Mouse (Mus musculus) neural tube, embryonic 11.5 days (tissue): ENCODE measurements around the gene Hmcn2. TPM values are rescaled to one million over a fixed set of nuclear protein-coding genes. Genes with fewer than 3 reads are reported as not detected.

ENCODE experiments used
- ATAC-seq: fragments of 200-750 bp; cut with Nextera tagmentation; 2 replicates; pipeline ENCODE4 v1.8.0; 2017; ENCODE audit warnings: moderate number of reproducible peaks, mild to moderate bottlenecking, moderate TSS enrichment, moderate library complexity; ENCODE audit not compliant: insufficient read depth, low FRiP score, low TSS enrichment
- DNase-seq: peaks from one replicate; pipeline ENCODE4 v3.0.0-alpha.2; 2015; ENCODE audit warnings: low spot score
- H3K27ac ChIP-seq: fragments of 300-500 bp; sonication (generic); 2 replicates; pipeline ENCODE4 v1.5.1; 2014; ENCODE audit warnings: low read depth, mild to moderate bottlenecking, low read length
- H3K27me3 ChIP-seq: fragments of 300-500 bp; sonication (generic); 2 replicates; pipeline ENCODE4 v1.6.1; 2014; ENCODE audit warnings: mild to moderate bottlenecking, low read length, mixed read lengths; ENCODE audit not compliant: control insufficient read depth, insufficient read depth
- H3K36me3 ChIP-seq: fragments of 300-500 bp; sonication (generic); 2 replicates; pipeline ENCODE4 v1.6.1; 2014; ENCODE audit warnings: mild to moderate bottlenecking, low read length, moderate library complexity, mixed read lengths; ENCODE audit not compliant: control insufficient read depth, insufficient read depth
- H3K4me1 ChIP-seq: fragments of 300-500 bp; sonication (generic); 2 replicates; pipeline ENCODE4 v1.6.1; 2014; ENCODE audit warnings: low read length, mixed read lengths; ENCODE audit not compliant: control insufficient read depth, insufficient read depth
- H3K4me2 ChIP-seq: fragments of 300-500 bp; sonication (generic); 2 replicates; pipeline ENCODE4 v1.6.1; 2014; ENCODE audit warnings: low read depth, mild to moderate bottlenecking, moderate library complexity
- H3K4me3 ChIP-seq: fragments of 300-500 bp; sonication (generic); 2 replicates; pipeline ENCODE4 v1.5.1; 2014; ENCODE audit warnings: low read depth, low read length
- H3K9ac ChIP-seq: fragments of 300-500 bp; sonication (generic); 2 replicates; pipeline ENCODE4 v1.6.1; 2014; ENCODE audit warnings: mild to moderate bottlenecking, low read length
- H3K9me3 ChIP-seq: fragments of 300-500 bp; sonication (generic); 2 replicates; pipeline ENCODE4 v1.6.1; 2016; ENCODE audit warnings: low read length; ENCODE audit not compliant: control insufficient read depth
- WGBS: fragments of 180-500 bp; shearing (Covaris S2); extraction: QIAGEN DNeasy Blood & Tissue Kit; methylation state at CpG from one replicate; pipeline ENCODE4 v1.1.7; 2014; 5-methylcytosine and 5-hydroxymethylcytosine counted together
- polyA plus RNA-seq: library from polyadenylated mRNA; unstranded; fragments of >200 nt; fragmentation: Nextera tagmentation; extraction: Ambion mirVana; gene quantifications from 2 replicates; pipeline ENCODE4 v1.2.1, GENCODE M21; 2014

The Hmcn2 gene
- polyA plus RNA-seq, 1 experiment from 2014 or later = 0.17 TPM

DNA sequence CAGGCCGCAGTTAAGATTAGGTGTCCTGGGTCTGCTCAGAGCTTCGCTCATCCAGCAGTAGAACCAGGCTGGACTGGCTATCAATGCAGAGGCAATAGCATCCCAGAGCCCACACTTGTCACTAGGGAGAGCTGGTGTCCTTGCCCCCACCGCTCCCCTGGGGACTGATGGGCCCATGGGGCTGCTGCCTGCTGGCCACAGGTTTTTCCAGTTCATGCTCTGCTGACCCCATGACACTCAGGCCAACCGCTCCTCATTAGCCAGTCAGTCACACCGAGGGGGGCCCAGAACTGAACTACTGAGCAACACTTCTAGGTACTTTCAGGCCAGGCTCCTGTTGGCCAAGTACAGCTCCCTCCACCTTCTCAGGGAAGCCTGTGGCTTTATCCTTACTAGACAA lies 180.1 kb downstream of the Hmcn2 start:
- Histone ChIP-seq H3K4me2 (no peak overlapping the region), H3K9me3 (no peaks in the 10 kb centered on the region), H3K4me1 (peaks cover 48% of the 10 kb centered on the region), H3K9ac (no peak overlapping the region), H3K4me3 (no peak overlapping the region), H3K27me3 (peaks cover 67% of the 10 kb centered on the region), H3K27ac (no peak overlapping the region), H3K36me3 (no peaks in the 10 kb centered on the region)
- WGBS = 51% methylated on average over 5 of the region's 5 CpGs
- no peak for DNase-seq
- ATAC-seq = no peak

DNA sequence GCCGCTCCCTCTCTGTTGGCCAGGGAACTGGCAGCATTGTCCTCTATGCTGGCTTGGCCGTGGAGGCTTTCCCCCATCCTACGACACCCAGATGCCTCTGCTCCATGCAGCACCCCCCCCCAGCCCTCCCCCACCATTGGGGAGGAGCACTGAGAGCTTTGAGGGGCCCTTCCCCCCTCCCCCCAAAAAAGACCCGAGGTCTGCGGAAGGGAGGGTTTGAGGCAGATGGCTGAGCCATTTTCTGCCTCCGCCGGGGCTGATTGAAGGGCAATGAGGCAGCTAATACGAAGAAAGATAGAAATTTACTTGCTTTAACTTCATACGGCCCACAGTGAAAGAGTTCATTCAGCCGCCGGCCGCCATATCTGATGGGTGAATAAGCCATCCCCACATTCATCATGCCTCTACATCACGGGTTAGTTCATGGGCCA lies 180.8 kb downstream of the Hmcn2 start:
- H3K4me1 ChIP-seq = peaks cover 54% of the 10 kb centered on the region
- H3K27me3 ChIP-seq = peaks cover 62% of the 10 kb centered on the region
- no peak overlapping the region for H3K27ac ChIP-seq
- DNase-seq (peak; percentile 87), ATAC-seq (peak; percentile 43; the same call in 1 of the 2 replicates)
- no peaks in the 10 kb centered on the region for H3K9me3 ChIP-seq
- WGBS = 22% methylated on average over 13 of the region's 13 CpGs
- no peaks in the 10 kb centered on the region for H3K36me3 ChIP-seq
- H3K9ac ChIP-seq = no peak overlapping the region
- H3K4me2 ChIP-seq = peak overlapping the region; percentile 12; the same call in 1 of the 2 replicates
- no peak overlapping the region for H3K4me3 ChIP-seq

DNA sequence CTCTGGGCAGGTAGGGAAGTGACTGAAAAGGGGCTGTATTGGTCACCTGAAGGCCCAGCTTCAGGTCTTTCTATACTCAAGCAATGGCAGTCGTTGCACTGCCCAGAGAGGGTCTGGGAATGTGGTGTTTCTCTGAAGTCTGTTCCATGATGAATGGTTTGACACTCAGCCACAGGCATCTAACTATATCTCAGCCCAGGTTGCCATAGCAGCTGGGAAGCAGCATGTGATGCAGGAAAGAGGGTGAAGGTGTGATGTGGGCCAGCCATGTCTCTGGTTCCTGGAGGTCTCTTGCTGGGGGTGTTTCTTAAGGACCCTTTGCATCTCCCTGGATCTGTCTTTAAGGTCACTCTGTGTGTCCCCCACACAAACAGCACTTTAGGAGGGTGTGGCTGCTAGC lies 181.9 kb downstream of the Hmcn2 start:
- Histone ChIP-seq H3K36me3 (no peaks in the 10 kb centered on the region), H3K9ac (no peak overlapping the region), H3K27ac (no peak overlapping the region), H3K4me1 (peaks cover 63% of the 10 kb centered on the region), H3K4me2 (no peak overlapping the region), H3K27me3 (peaks cover 58% of the 10 kb centered on the region), H3K9me3 (no peaks in the 10 kb centered on the region), H3K4me3 (no peak overlapping the region)
- ATAC-seq = no peak
- DNase-seq = no peak
- 15% methylated on average over 1 of the region's 1 CpGs for WGBS

DNA sequence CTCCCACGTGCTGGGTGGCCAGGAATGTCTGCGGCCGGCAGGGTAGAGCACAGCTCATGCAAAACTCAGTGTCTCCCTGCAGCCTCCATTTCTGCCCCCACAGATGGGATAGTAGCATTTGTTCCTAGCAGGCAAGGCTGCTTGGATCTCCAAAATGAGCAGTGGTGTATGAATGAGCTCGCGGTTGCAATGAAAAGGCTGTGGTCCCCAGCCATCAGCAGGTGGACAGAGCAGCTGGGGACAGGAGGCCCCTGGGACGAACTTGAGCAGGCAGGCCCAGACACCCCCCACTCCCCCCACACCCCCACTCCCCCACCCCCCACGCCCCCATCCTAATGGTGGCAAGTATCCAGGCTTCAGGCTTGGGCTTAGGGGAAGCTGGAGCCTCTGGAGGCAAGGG lies 182.9 kb downstream of the Hmcn2 start:
- Histone ChIP-seq H3K9ac (no peak overlapping the region), H3K27ac (no peak overlapping the region), H3K27me3 (peaks cover 57% of the 10 kb centered on the region), H3K4me1 (peaks cover 69% of the 10 kb centered on the region), H3K4me3 (no peak overlapping the region), H3K9me3 (no peaks in the 10 kb centered on the region), H3K4me2 (no peak overlapping the region), H3K36me3 (no peaks in the 10 kb centered on the region)
- no peak for DNase-seq
- no peak for ATAC-seq
- WGBS = 47% methylated on average over 7 of the region's 7 CpGs

DNA sequence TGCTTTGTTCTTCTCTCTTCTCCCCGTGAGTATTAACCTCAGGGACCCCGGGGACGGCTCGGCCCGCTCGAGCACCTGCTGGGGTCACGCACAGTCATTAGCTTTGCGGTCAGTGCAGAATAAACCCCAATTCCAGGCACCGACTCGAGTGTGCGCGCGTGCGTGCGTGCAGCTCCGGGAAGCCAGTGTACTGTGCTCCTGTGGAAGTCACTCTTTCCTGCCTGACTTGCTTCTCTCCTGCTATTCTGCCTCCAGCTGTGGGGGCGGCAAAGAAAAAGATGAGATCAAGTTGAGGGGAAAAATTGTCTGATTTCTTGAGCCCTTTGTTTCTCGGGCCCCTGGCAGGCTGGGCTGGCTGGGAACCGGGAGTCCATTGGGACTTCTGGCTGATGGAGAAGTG lies 183.4 kb downstream of the Hmcn2 start:
- Histone ChIP-seq H3K9me3 (no peaks in the 10 kb centered on the region), H3K4me2 (no peak overlapping the region), H3K27ac (no peak overlapping the region), H3K36me3 (no peaks in the 10 kb centered on the region), H3K4me1 (peaks cover 69% of the 10 kb centered on the region), H3K27me3 (peaks cover 58% of the 10 kb centered on the region), H3K9ac (no peak overlapping the region), H3K4me3 (no peak overlapping the region)
- ATAC-seq (no peak), DNase-seq (no peak)
- 36% methylated on average over 19 of the region's 19 CpGs for WGBS

DNA sequence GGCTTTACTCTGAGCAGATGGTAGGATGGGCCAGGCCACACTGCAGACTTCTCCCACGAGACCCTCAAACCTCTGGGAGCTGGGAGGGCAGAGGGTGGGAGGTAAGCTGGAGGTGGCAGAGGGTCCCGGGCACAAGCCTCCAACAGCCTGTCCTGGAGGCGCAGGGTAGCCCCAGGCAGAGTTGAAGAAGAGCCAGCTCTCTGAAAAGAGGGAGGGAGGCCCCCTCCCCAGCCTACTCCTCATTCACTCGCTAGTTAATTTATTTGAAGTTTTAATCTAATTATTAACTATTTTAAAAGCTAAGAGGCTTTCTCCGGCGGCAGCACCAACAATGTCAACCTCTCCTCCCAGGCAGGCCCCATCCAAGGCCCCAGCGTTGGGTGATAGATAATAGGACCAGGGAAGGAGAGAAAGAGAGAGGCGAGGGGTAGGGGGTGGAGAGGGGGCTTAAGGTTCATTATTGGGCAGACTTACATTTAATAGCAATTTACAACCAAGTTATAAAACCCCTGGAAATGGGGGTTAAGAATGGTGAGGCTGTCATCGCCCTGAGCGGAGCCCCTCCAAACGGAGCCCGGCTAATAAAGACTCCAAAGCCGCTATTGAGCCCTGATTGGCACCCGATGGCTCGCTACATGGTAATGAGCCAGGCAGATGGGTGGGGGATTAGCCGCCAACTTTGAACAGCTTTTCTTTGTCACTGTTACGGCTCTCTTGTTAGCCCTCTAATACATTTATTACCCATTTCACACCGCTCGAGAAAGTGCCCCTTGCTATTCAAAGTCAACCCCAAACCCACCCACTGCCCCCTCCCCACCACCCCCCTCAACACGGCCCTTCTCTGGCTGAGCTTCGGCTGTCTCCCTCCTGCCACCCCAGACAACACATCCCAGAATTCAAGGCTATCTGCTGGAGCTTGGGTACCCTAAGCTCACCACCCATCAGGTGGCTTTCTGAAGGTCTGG lies 185.4 kb downstream of the Hmcn2 start:
- DNase-seq (peak; percentile 63), ATAC-seq (peak; percentile 59)
- Histone ChIP-seq H3K36me3 (no peaks in the 10 kb centered on the region), H3K9ac (no peak overlapping the region), H3K4me3 (no peak overlapping the region), H3K27ac (peak overlapping the region; percentile 42; the same call in 1 of the 2 replicates), H3K9me3 (no peaks in the 10 kb centered on the region), H3K4me2 (no peak overlapping the region), H3K27me3 (peaks cover 64% of the 10 kb centered on the region), H3K4me1 (peaks cover 53% of the 10 kb centered on the region)
- WGBS = 13% methylated on average over 21 of the region's 21 CpGs

DNA sequence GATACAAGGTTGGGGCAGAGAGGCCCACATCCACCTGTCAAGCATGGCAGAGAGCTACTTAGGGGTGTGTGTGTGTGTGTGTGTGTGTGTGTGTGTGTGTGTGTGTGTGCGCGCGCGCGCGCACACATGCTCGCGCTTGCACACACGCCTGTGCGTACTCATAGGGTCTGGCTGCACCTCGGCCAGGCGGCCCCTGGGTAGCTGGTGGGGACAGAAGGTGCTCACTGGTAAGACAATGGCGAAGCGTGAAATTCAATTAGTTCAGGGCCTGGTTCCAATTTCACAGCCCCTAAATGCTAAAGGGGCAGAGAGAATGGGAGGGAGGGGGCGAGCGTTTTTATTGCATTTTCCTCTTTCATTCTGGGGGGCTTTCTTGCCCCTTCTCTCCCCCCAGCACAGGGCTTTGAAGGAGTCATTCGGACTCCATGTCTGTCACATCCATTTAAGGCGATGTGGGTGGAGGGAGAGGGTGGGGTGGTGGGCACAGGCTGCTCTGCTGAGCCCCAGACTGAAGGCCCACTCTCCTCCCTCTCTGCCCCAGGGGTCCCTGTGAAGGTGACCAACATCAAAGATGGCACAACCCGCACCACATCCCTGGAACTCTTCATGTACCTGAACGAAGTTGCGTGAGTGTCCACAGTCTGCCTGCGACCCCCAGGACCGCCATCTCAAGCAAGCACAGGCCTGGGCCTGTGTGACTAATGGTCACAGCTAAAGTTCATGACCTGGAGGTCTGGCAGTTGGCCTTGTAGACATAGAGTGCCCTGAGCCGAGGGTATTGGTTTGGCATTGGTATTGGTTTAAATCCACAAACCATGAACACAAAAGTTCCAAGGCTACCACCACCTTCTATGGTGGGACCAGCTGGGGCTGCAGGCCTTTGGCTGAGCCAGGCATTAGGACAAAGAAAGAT lies 186.3 kb downstream of the Hmcn2 start:
- Histone ChIP-seq H3K4me3 (no peak overlapping the region), H3K36me3 (no peaks in the 10 kb centered on the region), H3K9me3 (no peaks in the 10 kb centered on the region), H3K4me1 (peaks cover 49% of the 10 kb centered on the region), H3K27me3 (peaks cover 74% of the 10 kb centered on the region), H3K9ac (no peak overlapping the region), H3K27ac (peak overlapping the region; percentile 11; the same call in 1 of the 2 replicates), H3K4me2 (no peak overlapping the region)
- WGBS = 20% methylated on average over 24 of the region's 24 CpGs
- peak; percentile 75 for DNase-seq
- peak; percentile 80 for ATAC-seq

DNA sequence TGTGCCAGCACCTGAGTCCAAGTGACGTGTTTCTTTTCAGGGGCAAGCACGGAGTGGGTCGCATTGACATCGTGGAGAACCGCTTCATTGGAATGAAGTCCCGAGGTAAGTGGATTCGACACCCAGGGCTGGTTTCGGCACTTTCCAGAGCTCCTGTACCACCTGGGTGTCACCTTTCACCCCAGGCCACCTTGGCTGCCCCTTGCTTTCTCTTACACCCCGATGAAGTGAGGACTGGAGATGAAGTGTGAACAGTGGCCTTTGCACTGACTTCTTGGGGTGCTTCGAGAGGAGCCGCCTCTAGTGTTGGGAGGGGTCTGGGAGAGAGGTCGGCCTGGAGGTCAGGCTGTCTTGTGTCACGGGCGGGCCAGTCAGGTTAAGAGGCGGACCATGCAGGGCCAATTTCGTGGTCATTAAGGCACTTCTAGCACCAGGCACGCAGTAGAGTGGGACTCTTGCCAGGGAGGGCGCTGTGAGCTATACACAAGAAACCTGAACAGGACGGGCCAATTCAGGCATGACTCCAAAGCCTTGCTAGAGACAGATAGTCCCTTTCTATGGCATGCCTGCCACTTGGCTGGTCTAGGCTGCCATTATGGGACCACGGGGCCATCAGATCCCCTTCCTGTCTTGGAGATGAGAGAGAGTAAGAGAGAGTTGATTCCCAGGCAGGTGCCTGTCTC lies 187.4 kb downstream of the Hmcn2 start:
- peaks cover 40% of the 10 kb centered on the region for H3K4me1 ChIP-seq
- no peak for ATAC-seq
- no peaks in the 10 kb centered on the region for H3K36me3 ChIP-seq
- no peak overlapping the region for H3K9ac ChIP-seq
- no peak overlapping the region for H3K4me3 ChIP-seq
- no peak overlapping the region for H3K27ac ChIP-seq
- H3K9me3 ChIP-seq = no peaks in the 10 kb centered on the region
- DNase-seq = peak; percentile 60
- H3K27me3 ChIP-seq = peaks cover 79% of the 10 kb centered on the region
- H3K4me2 ChIP-seq = no peak overlapping the region
- WGBS = 34% methylated on average over 20 of the region's 20 CpGs
